Mouse (Mus musculus) cortical plate, adult 2 months (tissue): ENCODE results near the gene Rgp1.

Experiments
- CTCF ChIP-seq: fragments of 200-500 bp; IDR thresholded peaks from 2 replicates; pipeline ENCODE4 v1.5.1; 2011; ENCODE audit warnings: mild to moderate bottlenecking, control low read depth, low read length; ENCODE audit not compliant: insufficient read depth; ENCODE audit errors: extremely low read depth
- POLR2A ChIP-seq: fragments of 200-500 bp; IDR thresholded peaks from 2 replicates; pipeline ENCODE4 v1.6.1; 2011; ENCODE audit warnings: mild to moderate bottlenecking, low read length, control low read depth; ENCODE audit not compliant: insufficient read depth; ENCODE audit errors: extremely low read depth

- TF ChIP-seq CTCF (no peak), POLR2A (no peak)
These were observed 3.2 kb upstream of the Rgp1 start for GRCm38 (mm10) chr4:43575356-43575755.
